ENCODE assay signal across 30 mouse cellular contexts in genomic region chr5:21384976-21385375, GRCm38 (mm10). TPM values are rescaled to one million over a fixed set of nuclear protein-coding genes. Genes with fewer than 3 reads are reported as not detected.
A peak's percentile ranks its signal among the peaks of the same experiment; 100 is the strongest.
DNase-seq lines count a peak whose midpoint lies in the region; ATAC-seq and TF ChIP-seq lines count a peak whose summit lies in the region.
"Had no signal": no experiment of that assay in that cellular context is flagged by ENCODE, and none has a peak within 500 bp of the region (broad histone marks: within the 10 kb centered on the region; RNA-seq: fewer than 3 reads in every experiment).

No protein-coding gene starts in this region.

- DNase-seq in CD4-positive, CD25-positive, alpha-beta regulatory T cell, adult 2 months (ENCODE audit: low read depth, low spot score), result peak; percentile 52
- DNase-seq in right cerebral cortex, postnatal 36 days (ENCODE audit: low spot score in 2 of 2), result no peak
- no peak for DNase-seq in heart, postnatal 25 days (ENCODE audit: low spot score)
- no peak for DNase-seq in thymus, postnatal 14 days
- DNase-seq: adrenal gland, adult 2 months; cerebellum, adult 2 months; cerebellum, postnatal 36 days; forebrain, postnatal 0 days; gastrocnemius, postnatal 25 days; heart, adult 2 months; heart, postnatal 14 days; kidney, adult 9 months; kidney, postnatal 4 days; layer of hippocampus, adult 9-11 months; liver, embryonic 13.5 days; lung, embryonic 14.5 days; thymus, postnatal 25 days had no signal

- H3K9ac ChIP-seq in liver, embryonic 12.5 days, result no peak overlapping the region
- H3K9ac ChIP-seq: embryonic facial prominence, embryonic 15.5 days; forebrain, postnatal 0 days; heart, embryonic 13.5 days; hindbrain, embryonic 12.5 days; limb, embryonic 13.5 days; liver, embryonic 13.5 days; lung, embryonic 14.5 days; neural tube, embryonic 15.5 days had no signal

- peak; percentile 62 for ATAC-seq in activated CD4-positive, CD25-positive, alpha-beta regulatory T cell, adult 4 months
- ATAC-seq in liver, embryonic 12.5 days, result no peak
- ATAC-seq: forebrain, postnatal 0 days; midbrain, embryonic 16.5 days; Patski had no signal

- WGBS in small intestine, adult 2 months, result 63% methylated on average over 9 of the region's 9 CpGs
- 52% methylated on average over 9 of the region's 9 CpGs for WGBS in liver, embryonic 12.5 days (ENCODE audit: insufficient replicate concordance)

- no peaks in the 10 kb centered on the region for H3K27me3 ChIP-seq in megakaryocyte, embryonic 14.5 days (replicated peaks)
- no peaks in the 10 kb centered on the region for H3K27me3 ChIP-seq in small intestine, adult 2 months (ENCODE audit: control insufficient read depth, insufficient read depth, low read length)
- no peaks in the 10 kb centered on the region for H3K27me3 ChIP-seq in liver, embryonic 12.5 days (replicated peaks)
- H3K27me3 ChIP-seq: embryonic facial prominence, embryonic 15.5 days; heart, embryonic 13.5 days; hindbrain, embryonic 12.5 days; liver, embryonic 13.5 days; neural tube, embryonic 15.5 days; Patski had no signal

- H3K4me1 ChIP-seq in megakaryocyte, embryonic 14.5 days, result peaks cover 54% of the 10 kb centered on the region
- H3K4me1 ChIP-seq in small intestine, adult 2 months (ENCODE audit: control insufficient read depth, insufficient read depth, insufficient read length, low read length), result peaks cover 18% of the 10 kb centered on the region; the same call in 1 of the 2 replicates
- H3K4me1 ChIP-seq in liver, embryonic 12.5 days, result peaks cover 23% of the 10 kb centered on the region
- H3K4me1 ChIP-seq: neural tube, embryonic 15.5 days had no signal

- H3K9me3 ChIP-seq in megakaryocyte, embryonic 14.5 days, result no peaks in the 10 kb centered on the region
- no peaks in the 10 kb centered on the region for H3K9me3 ChIP-seq in liver, embryonic 12.5 days (replicated peaks)
- H3K9me3 ChIP-seq: embryonic facial prominence, embryonic 15.5 days; heart, embryonic 13.5 days; hindbrain, embryonic 12.5 days; limb, embryonic 13.5 days; liver, embryonic 13.5 days; midbrain, embryonic 10.5 days; neural tube, embryonic 15.5 days had no signal

- no peak overlapping the region for H3K4me2 ChIP-seq in liver, embryonic 12.5 days
- H3K4me2 ChIP-seq: embryonic facial prominence, embryonic 15.5 days; heart, embryonic 13.5 days; hindbrain, embryonic 12.5 days; limb, embryonic 13.5 days; liver, embryonic 13.5 days; lung, embryonic 14.5 days; neural tube, embryonic 15.5 days had no signal

- no peak for TF ChIP-seq POLR2A in small intestine, adult 2 months (IDR thresholded peaks at IDR 0.05; ENCODE audit: low read depth, low read length)

- no peaks in the 10 kb centered on the region for H3K36me3 ChIP-seq in megakaryocyte, embryonic 14.5 days (replicated peaks; ENCODE audit: low read length)
- no peaks in the 10 kb centered on the region for H3K36me3 ChIP-seq in small intestine, adult 2 months (ENCODE audit: control insufficient read depth, insufficient read depth, low read length)
- no peaks in the 10 kb centered on the region for H3K36me3 ChIP-seq in liver, embryonic 12.5 days
- H3K36me3 ChIP-seq: embryonic facial prominence, embryonic 15.5 days; heart, embryonic 13.5 days; hindbrain, embryonic 12.5 days; limb, embryonic 13.5 days; liver, embryonic 13.5 days; midbrain, embryonic 10.5 days; neural tube, embryonic 15.5 days had no signal

- peak overlapping the region; percentile 47 for H3K27ac ChIP-seq in small intestine, adult 2 months (ENCODE audit: insufficient read depth, low read depth, low read length)
- no peak overlapping the region for H3K27ac ChIP-seq in liver, embryonic 12.5 days
- H3K27ac ChIP-seq: embryonic facial prominence, embryonic 15.5 days; heart, adult 2 months; heart, embryonic 13.5 days; hindbrain, embryonic 12.5 days; limb, embryonic 13.5 days; liver, embryonic 13.5 days; midbrain, embryonic 10.5 days; neural tube, embryonic 15.5 days had no signal

- intact Hi-C loops in heart, postnatal 25 days (cut with DNase I), result no loop called here

- TF ChIP-seq CTCF in small intestine, adult 2 months (IDR thresholded peaks at IDR 0.05; ENCODE audit: extremely low read depth, insufficient read length, insufficient replicate concordance, low read depth, low read length), result no peak

- peak overlapping the region; percentile 53 for H3K4me3 ChIP-seq in megakaryocyte, embryonic 14.5 days (replicated peaks)
- H3K4me3 ChIP-seq in small intestine, adult 2 months (ENCODE audit: low read depth, low read length), result no peak overlapping the region
- H3K4me3 ChIP-seq in liver, embryonic 12.5 days, result no peak overlapping the region
- H3K4me3 ChIP-seq: embryonic facial prominence, embryonic 15.5 days; heart, adult 2 months; heart, embryonic 13.5 days; hindbrain, embryonic 12.5 days; limb, embryonic 13.5 days; liver, embryonic 13.5 days; midbrain, embryonic 10.5 days; neural tube, embryonic 15.5 days had no signal

RNA-seq across cellular contexts. Expression of gene Fgl2, which starts 12.5 kb away (rescaled TPM):
- 10 to 100 TPM; 27.5 to 28.0 TPM for polyA plus RNA-seq in activated CD4-positive, CD25-positive, alpha-beta regulatory T cell, adult 4 months (2017; shearing (Covaris generic))
- polyA plus RNA-seq in megakaryocyte, embryonic 14.5 days (2012; ENCODE audit: insufficient read depth, low replicate concordance), result 0.71 and 3.3 TPM in 2 replicates
- 12.4 and 19.0 TPM in 2 replicates for polyA plus RNA-seq in small intestine, adult 2 months (2012; rRNA removed)
- polyA plus RNA-seq in liver, embryonic 12.5 days (2016; fragmentation: Nextera tagmentation; extraction: Ambion mirVana), result 1.4 and 1.5 TPM in 2 replicates
- 10 to 100 TPM; 31.9 to 37.7 TPM for total RNA-seq in heart, postnatal 25 days (2021)
- polyA plus RNA-seq: Patski had no signal

RNA-seq across cellular contexts. Expression of gene Ccdc146, which starts 39.5 kb away (rescaled TPM):
- under 1 TPM; 0.60 to 0.61 TPM for polyA plus RNA-seq in activated CD4-positive, CD25-positive, alpha-beta regulatory T cell, adult 4 months (2017; shearing (Covaris generic))
- polyA plus RNA-seq in megakaryocyte, embryonic 14.5 days (2012; ENCODE audit: insufficient read depth, low replicate concordance), result not detected in 2 replicates
- not detected in 2 replicates for polyA plus RNA-seq in small intestine, adult 2 months (2012; rRNA removed)
- polyA plus RNA-seq in liver, embryonic 12.5 days (2016; fragmentation: Nextera tagmentation; extraction: Ambion mirVana), result not detected in 2 replicates
- total RNA-seq in heart, postnatal 25 days (2021), result 1 to 10 TPM; 3.0 to 3.6 TPM
- total RNA-seq: left cerebral cortex, adult 18-20 months had no signal
- polyA plus RNA-seq: limb, embryonic 13.5 days; liver, embryonic 13.5 days had no signal

RNA-seq across cellular contexts. Expression of gene Fam185a, which starts 39.8 kb away (rescaled TPM):
- polyA plus RNA-seq in activated CD4-positive, CD25-positive, alpha-beta regulatory T cell, adult 4 months (2017; shearing (Covaris generic)), result 1 to 10 TPM; 2.4 to 2.6 TPM
- polyA plus RNA-seq in megakaryocyte, embryonic 14.5 days (2012; ENCODE audit: insufficient read depth, low replicate concordance), result 0.46 TPM in 1 of 2 replicates, not detected in the other
- 1.7 and 2.3 TPM in 2 replicates for polyA plus RNA-seq in small intestine, adult 2 months (2012; rRNA removed)
- 5.7 and 5.8 TPM in 2 replicates for polyA plus RNA-seq in liver, embryonic 12.5 days (2016; fragmentation: Nextera tagmentation; extraction: Ambion mirVana)
- 10 to 100 TPM; 15.4 to 16.4 TPM for total RNA-seq in heart, postnatal 25 days (2021)
